Mouse (Mus musculus) frontal cortex, postnatal 10 days (tissue): ENCODE measurements around the gene Ugt1a6b.
"Not testable (repeated sequence)": the region's sequence is repeated elsewhere in the genome, so short reads cannot be mapped to it uniquely, and the experiment has no call there.

ENCODE experiments used
- DNase-seq, 2 experiments: peaks; one replicate each; pipeline ENCODE4 v3.0.0; 2022; ENCODE audit warnings: low spot score in 2 of 2, mixed read lengths in 1 of 2

Gene Ugt1a6b

DNA sequence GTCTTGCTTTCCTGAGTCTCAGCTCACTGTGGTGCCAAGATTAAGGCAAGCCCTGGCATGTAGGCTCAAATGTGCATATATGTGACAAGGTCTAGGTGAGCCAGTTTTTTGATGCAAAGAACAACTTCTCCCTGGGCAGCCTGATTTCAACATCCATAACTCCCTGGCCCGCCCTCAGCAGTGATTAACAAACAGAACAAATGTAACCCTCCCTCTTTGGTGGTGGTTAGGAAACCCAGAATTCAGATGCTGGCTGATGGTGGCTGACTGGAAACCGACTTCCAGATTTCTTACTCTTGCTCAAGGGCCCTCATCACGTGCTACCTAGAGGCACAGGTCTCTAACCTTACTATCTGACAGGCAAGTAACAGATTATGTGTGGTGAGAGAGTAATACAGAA is at the start of gene Ugt1a6b:
TSS of gene Ugt1a6b (plus strand) at position 234 of the 400 bp plus-strand sequence.
- DNase-seq: not testable (repeated sequence)

DNA sequence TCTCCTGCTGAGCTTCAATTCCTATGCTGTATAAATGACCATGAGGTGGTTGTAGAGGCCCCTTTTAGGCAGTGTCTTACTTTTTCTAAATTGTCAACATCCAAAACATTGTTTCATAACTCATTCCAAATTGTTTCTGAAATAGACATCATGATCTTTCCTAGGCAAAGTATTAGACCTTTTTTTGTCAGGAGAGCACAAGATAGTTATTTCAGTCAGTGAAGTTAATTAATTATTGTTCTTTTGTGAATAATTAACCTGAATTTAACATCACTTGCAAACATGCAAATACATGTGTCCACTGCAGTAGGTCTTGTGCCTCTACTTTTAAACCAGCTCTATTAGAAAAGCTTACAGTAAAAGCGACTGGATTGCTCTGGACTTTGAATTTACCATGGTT is 48.0 kb upstream of the Ugt1a6b start, which contains the start of gene Ugt1a10:
TSS of gene Ugt1a10 (plus strand) at position 301 of the 400 bp plus-strand sequence.
- no peak for DNase-seq

DNA sequence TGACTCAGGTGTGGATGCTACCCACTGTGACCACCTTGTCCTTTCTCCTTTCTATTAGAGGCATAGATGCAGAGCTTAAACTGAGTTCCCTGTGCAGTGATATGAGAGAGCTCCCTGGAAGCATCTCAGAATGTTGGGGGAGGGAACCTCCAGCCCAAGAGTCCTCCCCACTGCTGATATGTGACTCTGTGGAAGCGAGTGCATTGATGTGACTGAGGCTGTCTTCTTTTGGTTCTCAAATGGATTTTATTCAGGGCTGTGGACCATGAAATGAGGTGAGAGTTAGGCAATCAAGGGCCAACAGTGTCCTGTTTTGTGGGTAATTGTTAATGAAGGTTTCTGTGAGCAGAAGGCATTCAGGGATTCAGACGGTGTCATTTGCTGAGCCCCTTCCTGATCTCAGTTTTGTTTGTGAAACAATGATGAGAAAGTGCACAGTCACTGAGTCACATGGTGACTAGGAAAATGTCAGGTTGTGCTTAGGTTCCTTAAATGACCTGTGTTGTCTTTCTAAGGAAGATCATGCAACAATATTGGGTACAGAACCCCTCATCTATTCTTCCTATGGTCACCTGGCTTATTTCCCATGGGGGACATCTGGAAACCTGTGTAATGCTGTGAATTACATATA is 36.5 kb upstream of the Ugt1a6b start:
- not testable (repeated sequence) for DNase-seq

DNA sequence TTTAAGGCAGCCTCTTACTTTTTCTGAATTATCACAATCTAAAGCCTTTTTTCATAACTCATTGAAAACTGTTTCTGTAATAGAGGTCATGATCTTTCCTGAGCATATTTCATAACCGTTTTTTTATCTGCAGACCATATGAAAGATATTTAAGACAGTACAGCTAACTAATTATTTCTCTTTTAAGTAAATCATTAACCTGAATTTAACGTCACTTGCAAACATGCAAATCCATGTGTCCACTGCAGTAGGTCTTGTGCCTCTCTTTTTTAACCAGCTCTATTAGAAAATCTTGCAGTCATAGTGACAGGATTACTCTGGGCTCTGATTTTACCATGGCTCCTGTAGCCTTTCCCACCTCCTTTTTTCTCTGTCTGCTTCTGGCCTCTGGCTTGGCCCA is 32.6 kb upstream of the Ugt1a6b start, which contains the start of gene Ugt1a9:
TSS of gene Ugt1a9 (plus strand) at position 306 of the 400 bp plus-strand sequence.
- no peak for DNase-seq

DNA sequence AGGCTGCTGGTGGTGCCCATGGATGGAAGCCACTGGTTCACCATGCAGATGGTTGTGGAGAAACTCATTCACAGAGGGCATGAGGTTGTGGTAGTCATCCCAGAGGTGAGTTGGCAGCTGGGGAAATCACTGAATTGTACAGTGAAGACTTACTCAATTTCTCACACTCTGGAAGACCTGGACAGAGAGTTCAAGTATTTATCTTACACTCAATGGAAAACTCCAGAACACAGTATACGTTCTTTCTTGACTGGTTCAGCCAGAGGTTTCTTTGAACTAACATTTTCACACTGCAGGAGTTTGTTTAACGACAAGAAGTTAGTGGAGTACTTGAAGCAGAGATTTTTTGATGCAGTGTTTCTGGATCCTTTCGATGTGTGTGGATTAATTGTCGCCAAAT is 32.1 kb upstream of the Ugt1a6b start:
- no peak for DNase-seq

DNA sequence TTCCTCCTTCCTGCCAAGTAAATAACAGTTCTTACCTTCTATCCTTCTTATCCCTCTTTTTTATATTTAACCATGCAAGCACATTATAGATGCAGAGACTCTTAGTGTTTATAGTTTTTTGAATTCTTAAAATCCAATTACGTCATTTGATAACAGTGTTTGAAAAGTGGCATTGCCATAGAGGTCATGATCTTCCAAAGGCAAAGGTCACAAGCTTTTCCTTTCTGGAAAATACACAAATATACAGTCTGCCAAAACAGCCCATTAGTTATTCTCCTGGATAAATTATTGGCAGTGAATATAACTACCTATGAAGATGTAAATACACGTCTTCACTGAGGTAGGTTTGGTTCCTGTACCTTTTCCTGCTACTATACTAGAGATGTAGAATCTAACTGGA is 28.6 kb upstream of the Ugt1a6b start:
- DNase-seq: no peak

DNA sequence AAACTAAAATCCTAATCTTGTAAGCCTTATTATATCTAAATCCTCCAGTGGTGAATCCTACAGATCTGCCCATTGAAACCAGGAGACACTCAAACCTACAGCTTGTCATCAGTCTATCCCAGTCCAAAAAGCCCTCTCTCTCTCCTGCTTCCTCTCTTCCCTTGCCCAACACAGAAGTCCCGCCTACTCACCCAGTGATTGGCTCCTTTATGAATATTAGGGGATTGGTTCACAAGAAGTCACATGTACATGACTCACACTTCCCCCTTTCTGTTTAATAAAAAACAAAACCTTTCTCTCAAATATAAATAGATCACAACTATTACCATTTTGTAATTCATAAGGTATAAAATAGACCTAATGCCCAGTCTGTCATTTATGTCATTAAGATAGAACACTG is 25.9 kb upstream of the Ugt1a6b start:
- DNase-seq: no peak

DNA sequence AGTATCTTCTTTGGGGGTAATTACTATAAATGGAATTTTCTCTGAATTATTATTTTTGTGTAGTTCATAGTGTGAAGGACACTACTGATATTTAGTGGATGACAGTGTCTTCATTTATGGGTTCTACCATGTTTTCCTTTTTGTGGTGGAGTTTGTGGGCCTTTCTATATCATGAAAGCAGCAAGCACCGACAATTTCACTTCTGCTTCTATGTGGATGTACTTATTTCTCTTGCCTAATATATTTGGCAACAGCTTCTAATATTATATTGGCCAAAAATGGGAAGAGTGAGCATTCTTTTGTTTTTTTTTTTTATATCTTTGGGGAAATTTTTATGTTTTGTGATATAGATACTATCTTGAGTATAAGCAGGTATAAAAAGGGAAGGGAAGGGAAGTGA is 21.4 kb upstream of the Ugt1a6b start:
- no peak for DNase-seq

DNA sequence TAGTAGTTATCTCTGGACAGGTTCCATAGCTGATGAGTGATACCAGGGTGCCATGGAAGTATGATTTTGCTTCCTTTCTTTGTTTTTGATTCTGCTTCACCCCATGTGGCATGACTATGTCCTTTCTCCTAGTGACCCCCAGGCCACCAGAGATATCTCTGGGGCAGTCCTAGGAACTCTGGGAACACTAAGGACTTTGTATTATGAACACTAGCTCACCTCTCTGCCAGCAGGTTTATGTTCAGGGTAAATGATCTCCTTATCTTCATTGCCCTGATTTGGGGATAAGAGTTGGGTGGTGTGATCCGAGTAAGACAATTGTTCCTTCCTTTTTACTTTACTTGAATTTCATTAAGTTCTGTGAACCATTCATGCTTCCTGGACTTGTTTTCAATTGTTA is 16.9 kb upstream of the Ugt1a6b start:
- DNase-seq: no peak

DNA sequence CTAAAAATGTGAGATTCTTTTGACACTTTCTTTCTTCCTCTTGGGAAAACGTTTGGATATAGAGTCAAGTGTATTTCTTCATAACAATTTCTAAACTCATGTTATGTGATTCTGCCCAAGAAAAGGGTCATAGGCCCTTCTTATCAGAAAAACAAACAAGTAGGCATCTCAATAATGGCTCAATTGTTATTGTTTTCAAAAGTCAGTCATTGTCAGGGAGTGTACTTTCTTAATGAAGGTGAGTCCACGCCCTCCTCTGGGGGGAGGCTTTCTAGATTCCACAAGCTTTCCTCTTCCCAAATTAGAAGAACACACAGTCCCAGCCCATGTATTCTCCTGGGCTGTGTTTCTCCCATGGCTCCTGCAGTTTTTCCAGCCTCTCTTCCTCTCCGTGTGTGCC is 15.5 kb upstream of the Ugt1a6b start, which contains the start of gene Ugt1a8:
TSS of gene Ugt1a8 (plus strand) at position 301 of the 400 bp plus-strand sequence.
- DNase-seq: no peak

DNA sequence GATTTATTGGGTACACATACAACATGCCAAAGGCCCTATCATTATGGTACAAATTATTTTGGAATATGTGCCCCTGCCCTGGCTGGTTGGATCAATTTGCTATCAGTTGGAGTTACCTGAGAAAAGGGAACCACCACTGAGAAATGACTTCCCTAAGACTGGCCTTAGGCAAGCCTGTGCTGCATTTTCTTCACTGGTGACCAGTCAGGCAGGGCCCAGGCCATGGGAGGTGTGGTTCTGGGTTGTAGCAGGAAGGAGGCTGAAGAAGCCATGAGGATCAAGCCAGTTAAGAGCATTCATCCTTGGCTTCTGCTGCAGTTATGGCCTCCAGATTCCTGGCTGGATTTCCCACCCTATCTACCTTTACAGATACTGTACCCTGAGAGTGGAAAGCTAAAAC is 10.7 kb upstream of the Ugt1a6b start:
- no peak for DNase-seq

DNA sequence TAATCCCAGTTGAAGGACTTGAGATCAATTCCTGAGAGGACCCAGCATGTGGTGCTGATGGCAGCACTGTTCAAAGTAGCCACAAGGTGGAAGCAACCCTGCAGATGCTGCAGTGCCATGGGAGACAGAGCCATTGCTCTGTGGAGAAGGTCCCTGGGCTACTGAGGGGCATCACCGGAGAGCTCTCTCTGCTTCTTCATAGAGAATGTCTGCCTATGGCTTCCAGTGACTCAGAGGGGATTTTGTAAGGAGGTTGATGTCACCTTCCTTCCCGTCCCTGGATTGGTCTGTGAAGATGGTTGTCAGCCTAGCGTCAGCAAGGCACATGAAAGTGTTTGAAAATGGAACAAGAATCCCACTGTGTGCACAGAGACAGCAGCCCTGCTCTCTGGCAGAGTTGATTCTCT is 8.8 kb upstream of the Ugt1a6b start:
- not testable (repeated sequence) for DNase-seq

DNA sequence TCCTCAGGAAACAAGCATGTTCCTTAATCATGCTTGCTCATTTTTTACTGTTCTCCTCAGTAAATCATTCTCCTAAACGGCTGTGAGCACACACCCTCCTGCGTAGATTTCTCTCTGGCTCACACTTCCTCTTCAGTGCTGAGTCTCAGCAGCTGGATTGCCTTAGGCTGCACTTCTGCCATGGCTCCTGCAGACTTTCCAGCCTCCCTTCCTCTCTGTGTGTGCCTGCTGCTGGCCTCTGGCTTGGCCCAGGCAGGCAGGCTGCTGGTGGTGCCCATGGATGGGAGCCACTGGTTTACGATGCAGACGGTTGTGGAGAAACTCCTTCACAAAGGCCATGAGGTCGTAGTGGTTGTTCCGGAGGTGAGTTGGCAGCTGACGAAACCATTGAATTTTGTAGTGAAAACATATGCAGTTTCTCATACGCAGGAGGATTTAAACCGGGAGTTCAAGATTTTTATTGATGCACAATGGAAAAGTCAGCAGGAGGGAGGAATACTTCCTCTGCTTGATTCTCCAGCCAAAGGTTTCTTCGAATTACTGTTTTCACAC is 8.0 kb upstream of the Ugt1a6b start, which contains the start of gene Ugt1a7c:
TSS of gene Ugt1a7c (plus strand) at position 122 of the 552 bp plus-strand sequence.
- DNase-seq: no peak

DNA sequence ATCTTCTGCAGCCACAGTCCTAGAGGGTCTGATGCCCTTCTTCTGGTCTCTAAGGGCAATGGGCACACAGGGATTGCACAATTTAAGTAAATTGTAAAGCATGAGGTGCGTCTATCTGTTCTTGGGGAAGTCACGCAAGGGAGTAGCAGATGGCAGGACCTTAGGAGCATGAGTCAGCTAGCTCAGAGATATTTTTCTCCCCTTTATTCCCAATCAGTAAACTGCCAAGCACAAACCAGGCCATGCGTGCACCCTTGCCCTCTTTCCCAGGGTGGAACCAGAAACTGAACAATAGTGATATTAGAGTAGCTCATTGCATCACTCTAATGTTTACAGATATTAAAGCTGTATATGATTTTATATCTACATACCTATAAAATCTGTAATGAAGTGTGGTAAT is 4.5 kb upstream of the Ugt1a6b start:
- DNase-seq: not testable (repeated sequence)

DNA sequence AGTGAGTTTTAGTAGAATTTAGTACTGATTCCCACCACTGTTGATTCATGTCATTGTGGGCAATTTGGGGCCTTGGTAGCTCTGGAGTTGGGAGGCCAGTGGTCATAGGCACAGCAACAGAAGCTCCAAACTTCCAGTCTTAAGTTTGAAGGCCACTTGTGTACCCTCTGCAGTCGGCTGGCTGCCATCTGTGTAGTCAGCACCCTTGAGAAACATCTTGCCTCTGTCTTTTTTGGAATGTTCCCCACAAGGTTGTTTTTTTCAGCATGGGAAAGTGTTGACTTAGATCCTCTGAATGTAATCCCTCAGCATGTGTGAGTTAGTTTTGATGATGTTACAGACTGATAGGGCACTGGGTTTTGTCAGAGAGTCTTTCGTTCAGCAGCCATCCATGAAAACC is 3.4 kb upstream of the Ugt1a6b start:
- DNase-seq: not testable (repeated sequence)

DNA sequence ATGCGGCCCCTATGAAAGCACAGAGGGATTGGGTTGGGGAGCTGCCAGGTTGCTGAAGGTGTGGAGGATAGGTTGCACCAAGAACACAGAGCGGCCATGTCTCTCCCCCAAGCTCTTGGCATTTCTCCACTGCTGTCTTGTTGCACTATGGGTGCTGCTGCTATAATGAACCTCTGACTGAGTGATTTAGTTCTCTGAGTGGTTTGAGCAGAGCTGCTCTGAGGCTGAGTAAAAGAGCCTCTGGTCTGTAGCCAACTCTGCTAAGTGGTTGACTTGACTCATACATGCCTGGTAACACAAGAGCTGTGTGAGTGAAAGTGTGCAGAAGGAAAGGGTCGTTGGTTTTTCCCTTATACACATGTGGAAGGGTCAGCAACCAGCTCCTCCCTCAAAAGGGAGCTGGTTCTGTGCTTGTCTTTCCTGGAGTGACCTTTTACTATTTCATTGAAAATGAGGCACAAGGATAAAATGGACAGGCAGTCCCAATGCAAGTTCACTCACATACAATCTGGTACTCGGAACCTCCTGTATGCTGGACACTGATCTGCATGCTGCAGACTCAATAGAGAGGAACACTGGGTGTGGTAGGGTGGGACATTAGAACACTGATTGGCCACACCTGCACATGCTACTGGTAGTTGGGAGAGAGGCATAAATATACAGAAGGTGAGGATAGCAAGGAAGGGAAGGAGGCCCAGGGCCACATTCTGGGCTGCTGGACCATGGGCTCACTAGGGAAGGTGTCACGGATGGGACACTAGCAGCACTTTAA is 831 bp downstream of the Ugt1a6b start:
- DNase-seq: not testable (repeated sequence)

DNA sequence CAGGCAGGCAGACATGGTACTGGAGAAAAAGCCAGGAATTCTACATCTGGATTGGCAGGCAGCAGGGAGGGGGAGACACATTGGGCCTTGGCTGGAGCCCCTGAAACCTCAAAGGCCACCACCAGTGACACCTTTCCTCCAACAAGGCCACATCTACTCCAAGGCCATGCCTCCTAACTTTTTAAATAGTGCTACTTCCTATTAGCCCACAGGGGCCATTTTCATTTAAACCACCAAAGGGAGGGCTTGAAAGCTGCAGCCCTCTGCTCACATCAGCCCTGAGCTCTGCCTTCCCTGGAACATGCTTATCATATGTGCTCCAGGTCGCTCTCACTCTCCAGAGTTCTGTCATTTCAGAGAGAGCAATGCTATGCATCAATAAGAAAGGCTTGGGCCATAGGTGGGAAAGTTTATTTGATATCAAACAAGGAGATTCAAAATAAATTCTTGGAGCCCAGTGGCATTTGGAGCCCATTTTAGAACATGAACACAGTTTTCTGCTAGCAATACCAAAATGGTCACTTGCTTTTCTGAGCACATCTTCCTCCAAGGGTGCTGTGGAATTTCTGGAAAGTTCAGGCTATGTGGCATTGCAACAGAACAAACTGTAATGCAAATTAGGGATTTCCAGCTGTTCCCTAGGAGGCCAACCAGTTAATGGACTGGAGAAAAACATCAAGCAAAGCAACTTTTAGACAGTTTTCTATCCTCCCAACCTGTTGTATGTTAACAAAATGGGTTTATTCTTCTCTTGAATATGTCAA is 1.8 kb downstream of the Ugt1a6b start:
- no peak for DNase-seq

DNA sequence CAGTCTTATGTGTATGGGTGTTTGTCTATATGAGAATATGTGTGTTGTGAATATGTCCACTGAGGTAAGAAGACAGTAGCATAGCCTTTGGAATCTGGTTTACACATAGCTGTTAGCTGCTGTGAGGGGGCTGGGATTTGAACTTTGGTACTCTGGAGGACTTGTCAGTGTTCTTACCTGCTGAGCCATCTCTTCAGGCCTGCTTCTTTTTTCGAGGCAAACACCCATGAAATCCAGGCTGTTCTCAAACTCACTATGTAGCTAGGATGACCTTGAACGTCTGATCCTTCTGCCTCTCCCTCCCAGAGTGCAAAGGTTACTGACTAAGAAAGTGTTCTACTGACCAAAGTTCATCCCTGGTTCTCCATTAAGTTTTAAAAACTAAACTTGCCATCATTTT is 2.6 kb downstream of the Ugt1a6b start:
- no peak for DNase-seq

DNA sequence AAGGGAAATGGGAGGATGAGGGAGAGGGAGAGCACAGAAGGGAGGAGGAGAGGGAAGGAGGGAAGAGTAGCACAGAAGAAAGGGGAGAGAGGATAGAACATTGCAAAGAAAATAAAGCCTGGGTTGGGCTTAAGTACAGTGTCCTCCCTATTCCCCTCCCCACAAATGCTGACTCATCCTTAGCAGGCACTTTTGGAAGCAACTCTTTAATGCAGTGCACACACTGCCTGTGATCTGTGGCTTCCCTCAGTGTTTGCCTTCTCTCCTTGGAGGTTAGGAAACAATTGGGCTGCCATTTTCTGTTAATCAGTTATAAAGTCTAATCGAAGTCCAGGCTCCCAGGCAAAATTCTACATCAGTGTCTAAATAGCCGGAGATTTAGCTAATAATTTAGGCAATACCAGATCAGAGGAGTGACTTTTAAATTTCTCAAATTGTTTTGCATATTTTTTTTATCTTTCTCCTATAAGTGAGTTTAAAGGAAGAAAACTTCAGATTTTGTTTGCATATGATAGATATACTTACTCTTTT is 6.0 kb downstream of the Ugt1a6b start:
- not testable (repeated sequence) for DNase-seq

DNA sequence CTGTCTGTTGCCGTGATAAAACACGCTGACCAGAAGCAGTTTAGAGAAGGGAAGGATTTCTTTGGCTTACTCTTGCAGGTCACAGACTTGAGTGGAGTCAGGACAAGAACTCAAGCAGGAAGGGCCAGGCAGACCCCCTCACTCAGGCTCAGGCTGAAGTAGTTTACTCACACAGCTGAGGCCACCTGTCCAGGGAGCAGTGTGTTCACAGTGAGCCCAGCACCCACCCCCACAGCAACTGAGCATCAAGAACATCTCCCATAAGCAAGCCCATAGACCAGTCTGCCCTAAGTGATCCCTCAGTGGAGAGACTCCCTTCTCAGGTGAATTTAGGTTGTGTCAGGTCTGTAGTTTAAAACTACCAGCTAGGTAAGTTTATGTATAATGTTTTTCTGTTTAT is 6.6 kb downstream of the Ugt1a6b start:
- not testable (repeated sequence) for DNase-seq

DNA sequence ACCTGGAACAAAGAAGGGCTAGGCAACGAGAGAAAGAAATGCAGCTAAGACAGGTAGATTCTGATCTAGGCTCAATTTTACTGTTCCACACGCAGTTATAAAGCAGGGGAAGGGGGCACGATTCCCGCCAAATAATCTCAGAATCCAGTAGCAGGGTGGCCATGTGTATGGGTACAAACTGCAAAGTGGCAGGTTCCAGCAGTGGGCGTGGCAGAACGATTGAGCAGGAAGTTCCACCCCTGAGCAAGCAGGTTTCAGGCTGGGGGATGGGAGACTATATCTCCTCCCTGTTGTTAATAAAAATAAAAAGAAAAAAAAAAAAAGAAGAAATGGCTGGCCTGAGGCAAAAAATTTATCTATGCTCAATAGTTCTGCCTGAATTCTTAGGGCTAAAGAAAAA is 9.7 kb downstream of the Ugt1a6b start:
- not testable (repeated sequence) for DNase-seq

DNA sequence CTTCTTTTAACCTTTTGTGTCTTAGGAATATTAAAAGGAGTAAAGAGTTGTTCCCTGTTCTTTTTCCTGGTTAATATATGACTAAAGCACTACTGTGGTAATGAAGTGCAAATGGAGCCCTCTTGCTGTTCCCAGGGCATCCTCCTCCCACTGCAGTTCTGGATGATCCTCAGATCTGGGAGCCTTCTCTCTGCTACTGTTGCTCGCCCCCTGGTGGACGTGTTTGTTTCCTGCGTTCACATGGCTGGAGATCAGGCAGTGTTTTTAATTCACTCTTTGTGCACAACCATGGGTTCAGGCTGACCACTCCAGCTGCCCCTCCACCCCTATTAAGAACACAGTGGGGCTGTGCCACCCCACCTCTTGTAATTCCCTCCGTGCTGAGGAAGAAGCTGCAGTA is 17.5 kb downstream of the Ugt1a6b start:
- DNase-seq: not testable (repeated sequence)
